10 mouse cellular contexts compared by ENCODE assay signal in genomic region chr1:185516041-185516440, GRCm38 (mm10).
DNase-seq lines count a peak whose midpoint lies in the region; ATAC-seq lines count a peak whose summit lies in the region.
"Had no signal": no experiment of that assay in that cellular context is flagged by ENCODE, and none has a peak within 500 bp of the region (broad histone marks: within the 10 kb centered on the region; RNA-seq: fewer than 3 reads in every experiment).

No protein-coding gene starts in this region.

- H3K27ac ChIP-seq in heart, embryonic 15.5 days, result no peak overlapping the region
- H3K27ac ChIP-seq in liver, embryonic 12.5 days, result peak overlapping the region; percentile 93

- no peaks in the 10 kb centered on the region for H3K36me3 ChIP-seq in heart, embryonic 15.5 days
- H3K36me3 ChIP-seq in liver, embryonic 12.5 days, result no peaks in the 10 kb centered on the region

- H3K4me2 ChIP-seq in heart, embryonic 15.5 days, result peak overlapping the region; percentile 38
- H3K4me2 ChIP-seq in liver, embryonic 12.5 days, result peak overlapping the region; percentile 63

- ATAC-seq in heart, embryonic 15.5 days (replicated peaks; ENCODE audit: insufficient number of reproducible peaks, insufficient read depth, low FRiP score, low read depth), result no peak
- ATAC-seq in liver, embryonic 12.5 days, result peak; percentile 6

- 51% methylated on average over 10 of the region's 10 CpGs for WGBS in heart, embryonic 15.5 days
- 49% methylated on average over 10 of the region's 10 CpGs for WGBS in liver, embryonic 12.5 days (ENCODE audit: insufficient replicate concordance)

- no peaks in the 10 kb centered on the region for H3K9me3 ChIP-seq in heart, embryonic 15.5 days (replicated peaks)
- no peaks in the 10 kb centered on the region for H3K9me3 ChIP-seq in liver, embryonic 12.5 days (replicated peaks)

- no peaks in the 10 kb centered on the region for H3K27me3 ChIP-seq in heart, embryonic 15.5 days
- no peaks in the 10 kb centered on the region for H3K27me3 ChIP-seq in liver, embryonic 12.5 days (replicated peaks)

- H3K4me3 ChIP-seq in heart, embryonic 15.5 days, result no peak overlapping the region
- H3K4me3 ChIP-seq in liver, embryonic 12.5 days, result peak overlapping the region; percentile 30

- no peaks in the 10 kb centered on the region for H3K4me1 ChIP-seq in heart, embryonic 15.5 days (replicated peaks)
- peaks cover 40% of the 10 kb centered on the region for H3K4me1 ChIP-seq in liver, embryonic 12.5 days

- H3K9ac ChIP-seq in heart, embryonic 15.5 days, result no peak overlapping the region
- peak overlapping the region; percentile 43 for H3K9ac ChIP-seq in liver, embryonic 12.5 days

- DNase-seq in embryo, embryonic 10 days (ENCODE audit: low spot score), result peak; percentile 11
- DNase-seq in embryo, embryonic 10.5 days (ENCODE audit: low spot score), result no peak
- no peak for DNase-seq in heart, postnatal 36 days
- DNase-seq in MEL-GATA-1-ER (ENCODE audit: extremely low read depth, low read depth), result peak; percentile 4
- DNase-seq in thymus, postnatal 14 days, result no peak
- no peak for DNase-seq in yolk sac, embryonic 10.5 days (ENCODE audit: low spot score)
- DNase-seq: adrenal gland, postnatal 10 days; kidney, adult 2 months had no signal

- intact Hi-C loops in heart, postnatal 36 days (cut with DNase I), result no loop called here

Comparison
In these comparisons a context has a peak if more than half of its experiments do, and no peak if none do; other contexts are left out.
1. DNase-seq: peak in embryo, embryonic 10 days (single experiment) and MEL-GATA-1-ER (single experiment); none in embryo, embryonic 10.5 days (single experiment), heart, postnatal 36 days (0 of 2), thymus, postnatal 14 days (single experiment) and yolk sac, embryonic 10.5 days (single experiment).